Mouse (Mus musculus): ENCODE data around the gene Rps6kb1. TPM values are rescaled to one million over a fixed set of nuclear protein-coding genes. Genes with fewer than 3 reads are reported as not detected.
A peak's percentile ranks its signal among the peaks of the same experiment; 100 is the strongest.

Gene Rps6kb1
- polyA plus RNA-seq, 1 experiment from 2014 or later: 56.1 TPM

- 89% methylated on average over 7 of the region's 7 CpGs for WGBS
- H3K4me2 ChIP-seq (replicated peaks; ENCODE audit: low read depth, low read length): no peak overlapping the region
- H3K9ac ChIP-seq (ENCODE audit: low read depth, low read length): no peak overlapping the region
- no peak for ATAC-seq (ENCODE audit: low FRiP score, low TSS enrichment)
- H3K36me3 ChIP-seq (ENCODE audit: control insufficient read depth, insufficient read depth, low read length): no peaks in the 10 kb centered on the region
- no peak overlapping the region for H3K27ac ChIP-seq (ENCODE audit: low read depth, low read length)
- H3K9me3 ChIP-seq (ENCODE audit: control insufficient read depth, low read length): no peaks in the 10 kb centered on the region
- H3K4me3 ChIP-seq (ENCODE audit: low read length): no peak overlapping the region
- no peaks in the 10 kb centered on the region for H3K27me3 ChIP-seq (ENCODE audit: control insufficient read depth, insufficient read depth, low read length)
- H3K4me1 ChIP-seq (ENCODE audit: control insufficient read depth, insufficient read depth, low read length): peaks cover 14% of the 10 kb centered on the region; the same call in 1 of the 2 replicates
Observed at GRCm38 (mm10) chr11:86582543-86583260, 38.1 kb upstream of the Rps6kb1 start.

- no peak for ATAC-seq (ENCODE audit: low FRiP score, low TSS enrichment)
- H3K9ac ChIP-seq (ENCODE audit: low read depth, low read length): no peak overlapping the region
- WGBS: 89% methylated on average over 12 of the region's 12 CpGs
- H3K4me1 ChIP-seq (ENCODE audit: control insufficient read depth, insufficient read depth, low read length): peaks cover 18% of the 10 kb centered on the region
- H3K4me2 ChIP-seq (replicated peaks; ENCODE audit: low read depth, low read length): no peak overlapping the region
- no peaks in the 10 kb centered on the region for H3K27me3 ChIP-seq (ENCODE audit: control insufficient read depth, insufficient read depth, low read length)
- no peaks in the 10 kb centered on the region for H3K9me3 ChIP-seq (ENCODE audit: control insufficient read depth, low read length)
- 0 out of 2 replicates have a peak overlapping the region, but pooled peaks have one; percentile 65 for H3K27ac ChIP-seq (ENCODE audit: low read depth, low read length)
- no peaks in the 10 kb centered on the region for H3K36me3 ChIP-seq (ENCODE audit: control insufficient read depth, insufficient read depth, low read length)
- no peak overlapping the region for H3K4me3 ChIP-seq (ENCODE audit: low read length)
Observed at GRCm38 (mm10) chr11:86581943-86582542, 37.4 kb upstream of the Rps6kb1 start.

GRCm38 (mm10) chr11:86581250-86581753 is 36.7 kb upstream of the Rps6kb1 start:
- peak overlapping the region; percentile 65 for H3K27ac ChIP-seq (ENCODE audit: low read depth, low read length)
- H3K27me3 ChIP-seq (ENCODE audit: control insufficient read depth, insufficient read depth, low read length): no peaks in the 10 kb centered on the region
- H3K4me2 ChIP-seq (replicated peaks; ENCODE audit: low read depth, low read length): no peak overlapping the region; the same call in 1 of the 2 replicates
- no peak; the same call in 1 of the 2 replicates for ATAC-seq (ENCODE audit: low FRiP score, low TSS enrichment)
- H3K9ac ChIP-seq (ENCODE audit: low read depth, low read length): peak overlapping the region; percentile 24; the same call in 1 of the 2 replicates
- H3K36me3 ChIP-seq (ENCODE audit: control insufficient read depth, insufficient read depth, low read length): no peaks in the 10 kb centered on the region
- peaks cover 22% of the 10 kb centered on the region for H3K4me1 ChIP-seq (ENCODE audit: control insufficient read depth, insufficient read depth, low read length)
- 31% methylated on average over 11 of the region's 11 CpGs for WGBS
- H3K9me3 ChIP-seq (ENCODE audit: control insufficient read depth, low read length): no peaks in the 10 kb centered on the region
- no peak overlapping the region for H3K4me3 ChIP-seq (ENCODE audit: low read length)

- no peaks in the 10 kb centered on the region for H3K36me3 ChIP-seq (ENCODE audit: control insufficient read depth, insufficient read depth, low read length)
- ATAC-seq (ENCODE audit: low FRiP score, low TSS enrichment): no peak
- no peaks in the 10 kb centered on the region for H3K9me3 ChIP-seq (ENCODE audit: control insufficient read depth, low read length)
- H3K27me3 ChIP-seq (ENCODE audit: control insufficient read depth, insufficient read depth, low read length): no peaks in the 10 kb centered on the region
- H3K9ac ChIP-seq (ENCODE audit: low read depth, low read length): no peak overlapping the region
- no peak overlapping the region for H3K4me2 ChIP-seq (replicated peaks; ENCODE audit: low read depth, low read length)
- H3K27ac ChIP-seq (ENCODE audit: low read depth, low read length): peak overlapping the region; percentile 65; the same call in 1 of the 2 replicates
- 79% methylated on average over 9 of the region's 9 CpGs for WGBS
- H3K4me1 ChIP-seq (ENCODE audit: control insufficient read depth, insufficient read depth, low read length): peaks cover 22% of the 10 kb centered on the region
- no peak overlapping the region for H3K4me3 ChIP-seq (ENCODE audit: low read length)
Observed at GRCm38 (mm10) chr11:86580319-86581113, 35.9 kb upstream of the Rps6kb1 start.

- WGBS: 71% methylated on average over 10 of the region's 10 CpGs
- Histone ChIP-seq H3K4me1 (ENCODE audit: control insufficient read depth, insufficient read depth, low read length) (peaks cover 22% of the 10 kb centered on the region), H3K36me3 (ENCODE audit: control insufficient read depth, insufficient read depth, low read length) (no peaks in the 10 kb centered on the region), H3K9me3 (ENCODE audit: control insufficient read depth, low read length) (no peaks in the 10 kb centered on the region), H3K9ac (ENCODE audit: low read depth, low read length) (no peak overlapping the region), H3K27me3 (ENCODE audit: control insufficient read depth, insufficient read depth, low read length) (no peaks in the 10 kb centered on the region), H3K4me2 (replicated peaks; ENCODE audit: low read depth, low read length) (no peak overlapping the region), H3K27ac (ENCODE audit: low read depth, low read length) (peak overlapping the region; percentile 60; the same call in 1 of the 2 replicates), H3K4me3 (ENCODE audit: low read length) (no peak overlapping the region)
- no peak for ATAC-seq (ENCODE audit: low FRiP score, low TSS enrichment)
Observed at GRCm38 (mm10) chr11:86579731-86580318, 35.2 kb upstream of the Rps6kb1 start.

GRCm38 (mm10) chr11:86578809-86579730 is 34.5 kb upstream of the Rps6kb1 start:
- no peak for ATAC-seq (ENCODE audit: low FRiP score, low TSS enrichment)
- peaks cover 22% of the 10 kb centered on the region for H3K4me1 ChIP-seq (ENCODE audit: control insufficient read depth, insufficient read depth, low read length)
- H3K4me2 ChIP-seq (replicated peaks; ENCODE audit: low read depth, low read length): no peak overlapping the region

GRCm38 (mm10) chr11:86578106-86578808 is 33.7 kb upstream of the Rps6kb1 start:
- H3K27me3 ChIP-seq (ENCODE audit: control insufficient read depth, insufficient read depth, low read length): no peaks in the 10 kb centered on the region
- H3K9me3 ChIP-seq (ENCODE audit: control insufficient read depth, low read length): no peaks in the 10 kb centered on the region
- ATAC-seq (ENCODE audit: low FRiP score, low TSS enrichment): no peak
- peaks cover 22% of the 10 kb centered on the region for H3K4me1 ChIP-seq (ENCODE audit: control insufficient read depth, insufficient read depth, low read length)
- H3K36me3 ChIP-seq (ENCODE audit: control insufficient read depth, insufficient read depth, low read length): no peaks in the 10 kb centered on the region
- no peak overlapping the region for H3K4me2 ChIP-seq (replicated peaks; ENCODE audit: low read depth, low read length)
- H3K27ac ChIP-seq (ENCODE audit: low read depth, low read length): 0 out of 2 replicates have a peak overlapping the region, but pooled peaks have one; percentile 25
- H3K9ac ChIP-seq (ENCODE audit: low read depth, low read length): no peak overlapping the region
- WGBS: 68% methylated on average over 6 of the region's 6 CpGs
- no peak overlapping the region for H3K4me3 ChIP-seq (ENCODE audit: low read length)

More at GRCm38 (mm10) chr11:86578809-86579730, 34.5 kb upstream of the Rps6kb1 start:
- no peak overlapping the region for H3K4me3 ChIP-seq (ENCODE audit: low read length)
- H3K36me3 ChIP-seq (ENCODE audit: control insufficient read depth, insufficient read depth, low read length): no peaks in the 10 kb centered on the region
- no peaks in the 10 kb centered on the region for H3K27me3 ChIP-seq (ENCODE audit: control insufficient read depth, insufficient read depth, low read length)
- H3K9ac ChIP-seq (ENCODE audit: low read depth, low read length): no peak overlapping the region
- WGBS: 69% methylated on average over 25 of the region's 25 CpGs
- no peaks in the 10 kb centered on the region for H3K9me3 ChIP-seq (ENCODE audit: control insufficient read depth, low read length)
- H3K27ac ChIP-seq (ENCODE audit: low read depth, low read length): no peak overlapping the region; the same call in 1 of the 2 replicates
